Mouse (Mus musculus): ENCODE measurements around the gene Ttc36.

- TF ChIP-seq CTCF (IDR thresholded peaks at IDR 0.05; ENCODE audit: low read depth) (no peak), EP300 (optimal IDR thresholded peaks at IDR 0.05) (no peak)
These were observed 1.8 kb upstream of the Ttc36 start for GRCm38 (mm10) chr9:44804678-44805077.

Data from stomach, postnatal 0 days (tissue).